Comparison of ENCODE assay signal across 9 mouse cellular contexts in genomic region chr12:86679546-86679930, GRCm38 (mm10). TPM values are rescaled to one million over a fixed set of nuclear protein-coding genes. Genes with fewer than 3 reads are reported as not detected.
DNase-seq lines count a peak whose midpoint lies in the region; ATAC-seq and TF ChIP-seq lines count a peak whose summit lies in the region.
"Had no signal": no experiment of that assay in that cellular context is flagged by ENCODE, and none has a peak within 500 bp of the region (broad histone marks: within the 10 kb centered on the region; RNA-seq: fewer than 3 reads in every experiment).

No protein-coding gene starts in this region.

- peak; percentile 52 for DNase-seq in embryo, embryonic 10.5 days (ENCODE audit: low spot score)
- no peak for DNase-seq in embryo, embryonic 10 days (ENCODE audit: low spot score)
- DNase-seq in testis, postnatal 14 days (ENCODE audit: low spot score), result no peak
- DNase-seq in liver, embryonic 11.5 days (ENCODE audit: low spot score), result no peak
- DNase-seq in ovary, adult 18-20 months (ENCODE audit: low spot score), result no peak
- no peak for DNase-seq in layer of hippocampus, adult 18-20 months (ENCODE audit: low spot score in 2 of 2)
- DNase-seq in layer of hippocampus, adult 9-11 months, result no peak

- no peaks in the 10 kb centered on the region for H3K27me3 ChIP-seq in testis, adult 2 months (ENCODE audit: control insufficient read depth, insufficient read depth, low read length)
- peaks cover 6% of the 10 kb centered on the region for H3K27me3 ChIP-seq in liver, embryonic 11.5 days (replicated peaks; ENCODE audit: control insufficient read depth, insufficient read depth, low read length)

- no peaks in the 10 kb centered on the region for H3K9me3 ChIP-seq in liver, embryonic 11.5 days (ENCODE audit: control insufficient read depth, low read length)

- H3K9ac ChIP-seq in liver, embryonic 11.5 days (ENCODE audit: low read depth, low read length), result peak overlapping the region; percentile 68

- peaks cover 10% of the 10 kb centered on the region for H3K4me1 ChIP-seq in testis, adult 2 months (ENCODE audit: control insufficient read depth, insufficient read depth, low read length)
- peaks cover 24% of the 10 kb centered on the region for H3K4me1 ChIP-seq in liver, embryonic 11.5 days (replicated peaks; ENCODE audit: control insufficient read depth, insufficient read depth, low read length)

- WGBS in liver, embryonic 11.5 days, result 4% methylated on average over 9 of the region's 9 CpGs

- H3K4me3 ChIP-seq in testis, adult 2 months (ENCODE audit: control insufficient read depth, low read depth, low read length), result peak overlapping the region; percentile 85
- peak overlapping the region; percentile 74 for H3K4me3 ChIP-seq in liver, embryonic 11.5 days (ENCODE audit: low read depth, low read length)

- no peak overlapping the region for H3K27ac ChIP-seq in testis, adult 2 months (ENCODE audit: control insufficient read depth, insufficient read depth, low read depth, low read length)
- no peak overlapping the region; the same call in 1 of the 2 replicates for H3K27ac ChIP-seq in liver, embryonic 11.5 days (ENCODE audit: low read depth, low read length)

- ATAC-seq in liver, embryonic 11.5 days (replicated peaks; ENCODE audit: low FRiP score), result no peak

- peak overlapping the region; percentile 100 for H3K4me2 ChIP-seq in liver, embryonic 11.5 days

- no peak for TF ChIP-seq POLR2A in testis, adult 2 months (IDR thresholded peaks at IDR 0.05; ENCODE audit: control insufficient read depth, low read depth, low read length)

- TF ChIP-seq CTCF in testis, adult 2 months (IDR thresholded peaks at IDR 0.05; ENCODE audit: control insufficient read depth, insufficient read depth, insufficient replicate concordance, low read depth, low read length), result no peak

- no peaks in the 10 kb centered on the region for H3K36me3 ChIP-seq in testis, adult 2 months (ENCODE audit: control insufficient read depth, insufficient read depth, low read length)
- H3K36me3 ChIP-seq in liver, embryonic 11.5 days (ENCODE audit: control insufficient read depth, insufficient read depth, low read length), result no peaks in the 10 kb centered on the region

RNA-seq across cellular contexts. Expression of gene Vash1, which starts 1.0 kb away (rescaled TPM):
- 3.9 and 4.3 TPM in 2 replicates for polyA plus RNA-seq in testis, adult 2 months (2012; rRNA removed)
- 4.7 and 5.6 TPM in 2 replicates for polyA plus RNA-seq in liver, embryonic 11.5 days (2014; fragmentation: Nextera tagmentation; extraction: Ambion mirVana)
- total RNA-seq in layer of hippocampus, adult 18-20 months (2021), result 10 to 100 TPM; 36.8 to 37.8 TPM

RNA-seq across cellular contexts. Expression of gene Angel1, which starts 46.7 kb away (rescaled TPM):
- 188 and 191 TPM in 2 replicates for polyA plus RNA-seq in testis, adult 2 months (2012; rRNA removed)
- polyA plus RNA-seq in liver, embryonic 11.5 days (2014; fragmentation: Nextera tagmentation; extraction: Ambion mirVana), result 4.0 and 4.5 TPM in 2 replicates
- 1 to 10 TPM; 5.0 to 5.7 TPM for total RNA-seq in layer of hippocampus, adult 18-20 months (2021)

RNA-seq across cellular contexts. Expression of gene Lrrc74a, which starts 54.6 kb away (rescaled TPM):
- 75.3 and 76.4 TPM in 2 replicates for polyA plus RNA-seq in testis, adult 2 months (2012; rRNA removed)
- polyA plus RNA-seq in liver, embryonic 11.5 days (2014; fragmentation: Nextera tagmentation; extraction: Ambion mirVana), result not detected in 2 replicates
- not detected for total RNA-seq in layer of hippocampus, adult 18-20 months (2021)
- polyA plus RNA-seq: C2C12 had no signal

Comparison
In these comparisons a context has a peak if more than half of its experiments do, and no peak if none do; other contexts are left out.
1. RNA of gene Angel1, which starts 46.7 kb away (polyA plus RNA-seq): 188 to 191 TPM in testis, adult 2 months; 4.0 to 4.5 TPM in liver, embryonic 11.5 days; every median in the first group is over 10 times any median in the second.
2. RNA of gene Lrrc74a, which starts 54.6 kb away (polyA plus RNA-seq): 75.3 to 76.4 TPM in testis, adult 2 months; not detected in liver, embryonic 11.5 days; every median in the first group is over 10 times any median in the second.